Mouse (Mus musculus): ENCODE results near the gene Nfkbil1.

Gene Nfkbil1

DNA sequence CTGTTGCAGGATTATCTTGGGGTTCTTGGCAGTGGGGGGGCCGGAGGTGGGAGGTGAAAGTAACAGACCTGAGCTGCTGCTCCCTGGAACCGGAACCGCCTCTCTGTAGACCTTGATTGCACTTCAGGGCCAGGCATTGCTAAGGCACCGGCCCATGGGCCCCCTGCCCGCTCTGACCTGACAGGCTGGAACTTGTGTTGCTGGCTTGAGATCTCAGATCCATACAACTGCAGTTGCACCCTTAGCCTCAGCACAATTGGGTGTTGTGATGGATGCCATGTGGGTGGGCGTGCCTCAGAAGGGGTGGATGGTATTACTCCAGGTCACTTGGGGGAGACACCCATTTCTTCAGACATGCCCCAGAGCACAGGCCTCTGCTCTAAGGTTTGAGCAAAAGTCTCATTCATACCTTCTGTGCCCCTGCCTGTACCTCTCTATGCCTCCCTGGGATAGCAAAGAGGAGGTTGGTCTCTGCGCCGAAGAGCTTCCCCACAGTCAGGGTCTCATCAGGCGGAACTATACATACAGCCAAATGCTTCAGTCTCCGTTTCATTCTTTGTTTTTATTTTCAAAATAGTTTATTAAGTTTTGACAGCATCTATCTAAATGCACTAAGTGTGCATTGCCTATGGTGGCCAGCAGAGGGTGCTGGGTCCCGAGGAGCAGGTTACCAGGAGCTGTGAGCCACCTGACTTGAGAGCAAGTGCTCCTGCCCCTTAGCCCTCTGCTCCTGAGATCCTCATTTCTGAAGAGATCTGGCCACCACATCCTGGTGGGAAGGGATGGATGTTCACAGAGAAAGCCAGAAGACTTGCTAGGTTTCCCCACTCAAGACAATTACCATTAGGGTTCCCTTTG, 18.9 kb upstream of the Nfkbil1 start:
- DNase-seq (ENCODE audit: low spot score in 2 of 2), result no peak

DNA sequence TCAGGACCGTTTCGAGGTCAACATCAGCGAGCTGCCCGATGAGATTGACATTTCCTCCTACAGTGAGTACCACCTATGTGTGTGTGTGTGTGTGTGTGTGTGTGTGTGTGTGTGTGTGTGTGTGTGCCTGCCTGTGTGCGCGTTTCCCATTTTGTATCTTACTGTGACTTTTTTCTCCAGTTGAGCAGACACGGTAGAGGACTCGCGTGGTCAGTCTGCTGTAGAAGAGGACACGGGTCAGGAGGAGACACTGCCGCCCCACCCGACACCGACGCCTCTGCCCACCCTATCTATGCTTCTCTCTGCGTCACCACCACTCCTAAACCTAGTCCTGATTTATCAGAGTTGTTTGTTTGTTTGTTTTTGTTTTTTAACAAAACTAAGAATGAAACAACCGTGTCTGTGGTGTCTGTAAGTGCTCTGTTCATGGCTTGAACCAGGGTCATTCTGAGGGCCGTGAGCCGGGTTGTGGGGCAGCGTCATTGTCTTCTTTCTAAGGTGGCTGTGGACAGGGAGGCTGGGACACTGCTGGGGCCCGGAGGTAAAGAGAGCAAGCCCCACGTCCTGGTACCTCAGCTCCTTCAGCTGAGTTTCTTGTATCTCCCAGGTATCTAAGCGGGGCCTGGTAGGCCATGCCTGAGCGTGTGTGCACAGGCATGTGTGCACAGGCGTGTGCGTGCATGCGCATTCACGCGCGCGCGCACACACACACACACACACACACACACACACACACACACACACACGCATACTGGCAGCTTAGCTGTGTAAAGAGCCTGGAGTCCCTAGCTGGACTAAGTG, 17.9 kb upstream of the Nfkbil1 start:
- no peak for DNase-seq (ENCODE audit: low spot score in 2 of 2)

- DNase-seq (ENCODE audit: low spot score in 2 of 2), result no peak
These were observed 17.2 kb upstream of the Nfkbil1 start for GRCm38 (mm10) chr17:35252619-35253292.

- DNase-seq (ENCODE audit: low spot score in 2 of 2), result no peak
These were observed 16.4 kb upstream of the Nfkbil1 start for GRCm38 (mm10) chr17:35251981-35252380.

DNA sequence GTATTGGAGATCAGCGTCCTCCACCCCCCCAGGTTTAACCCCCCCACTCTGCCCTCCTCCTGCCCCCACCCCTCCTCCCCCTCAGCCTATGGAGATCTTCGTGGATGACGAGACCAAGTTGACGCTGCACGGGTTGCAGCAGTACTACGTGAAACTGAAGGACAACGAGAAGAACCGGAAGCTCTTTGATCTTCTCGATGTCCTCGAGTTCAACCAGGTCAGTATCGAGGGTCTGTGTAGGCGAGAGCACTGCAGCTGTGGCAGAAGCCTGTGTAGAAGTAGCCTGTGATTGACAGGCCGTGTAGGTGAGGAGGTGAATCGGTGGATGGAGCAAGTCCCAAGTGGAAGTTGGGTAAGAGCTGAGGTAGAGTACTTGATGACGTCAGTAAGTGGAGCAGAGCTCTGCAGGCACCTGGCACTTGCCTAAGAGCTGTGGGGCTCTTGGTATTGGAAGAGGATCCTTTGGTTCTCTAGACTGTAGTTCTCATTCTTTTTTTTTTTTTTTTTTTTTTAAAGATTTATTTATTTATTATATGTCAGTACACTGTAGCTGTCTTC, 15.6 kb upstream of the Nfkbil1 start:
- DNase-seq (ENCODE audit: low spot score in 2 of 2), result no peak

- DNase-seq (ENCODE audit: low spot score in 2 of 2), result no peak
These were observed 14.9 kb upstream of the Nfkbil1 start for GRCm38 (mm10) chr17:35250348-35251120.

DNA sequence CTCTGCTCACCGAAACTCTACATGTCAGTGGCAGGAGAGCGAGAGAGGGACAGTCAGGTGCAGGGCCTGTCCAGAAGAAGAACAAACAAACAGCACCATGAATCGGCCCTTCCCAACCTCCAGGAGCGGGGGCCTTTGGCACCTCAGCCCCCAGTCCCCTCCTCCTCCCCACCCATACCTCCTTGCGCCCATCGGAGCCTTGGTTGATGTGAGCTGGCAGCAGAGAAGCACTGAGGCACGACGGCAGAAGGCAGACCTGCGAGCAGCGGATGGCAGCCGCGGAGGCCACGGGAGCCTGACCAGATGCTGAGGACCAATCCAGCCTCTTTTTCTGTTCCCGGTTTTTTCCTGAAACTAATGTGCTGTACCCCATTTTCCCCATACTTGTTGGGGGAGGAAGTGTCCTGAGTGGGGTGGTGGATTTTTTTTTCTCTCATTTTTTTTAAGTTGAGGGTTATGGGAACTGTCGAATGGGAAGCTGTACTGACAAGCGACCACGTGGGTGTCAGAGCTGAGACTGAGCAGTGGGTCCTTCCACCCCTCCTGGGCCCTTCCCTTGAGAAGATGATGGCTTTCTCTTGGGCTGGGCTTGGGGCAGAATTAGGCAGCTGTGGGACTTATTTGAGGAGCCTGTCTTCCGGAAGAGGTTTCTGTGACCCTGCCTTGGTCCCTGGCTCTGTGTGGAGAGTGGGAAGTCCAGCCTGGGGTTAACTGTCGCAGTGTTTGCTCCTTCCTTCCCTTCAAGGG, 14.0 kb upstream of the Nfkbil1 start:
- DNase-seq (ENCODE audit: low spot score in 2 of 2), result no peak

DNA sequence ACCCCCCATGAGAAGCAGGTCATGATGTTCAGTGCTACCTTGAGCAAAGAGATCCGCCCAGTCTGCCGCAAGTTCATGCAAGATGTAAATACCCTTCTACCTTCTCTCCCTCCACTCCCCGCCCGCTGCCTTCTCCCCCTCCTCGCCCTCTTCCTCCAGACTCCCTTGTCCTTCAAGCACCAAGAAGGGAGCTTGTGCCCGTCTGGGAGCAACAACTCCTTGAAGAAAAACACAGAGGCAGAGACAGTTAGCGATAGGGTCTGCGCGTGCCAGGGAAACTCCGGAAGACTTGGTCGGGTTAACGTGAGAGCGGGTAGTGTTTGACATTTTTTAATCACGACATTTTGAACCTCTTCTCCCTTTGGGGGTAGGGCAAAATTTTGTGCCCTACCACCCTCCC, 13.4 kb upstream of the Nfkbil1 start:
- DNase-seq (ENCODE audit: low spot score in 2 of 2), result no peak

DNA sequence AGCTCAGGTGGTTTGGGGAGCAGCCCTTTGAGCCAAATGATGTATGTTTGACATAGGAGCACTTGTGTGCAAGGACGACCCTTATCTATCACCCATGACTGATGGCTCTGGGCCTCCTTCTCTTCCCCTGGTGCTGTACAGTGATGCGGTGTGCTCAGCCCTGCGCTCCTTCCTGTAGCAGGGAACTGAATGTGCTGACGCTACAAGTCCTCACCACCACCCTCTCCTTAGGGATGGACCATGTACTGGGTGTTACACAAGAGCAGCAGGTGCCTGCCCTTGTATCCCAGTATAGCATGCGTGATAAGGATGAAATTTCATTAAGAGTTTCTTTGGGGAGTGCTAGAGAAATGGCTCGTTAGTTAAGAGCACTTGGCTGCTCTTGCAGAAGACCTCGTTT, 11.6 kb upstream of the Nfkbil1 start:
- no peak for DNase-seq (ENCODE audit: low spot score in 2 of 2)

DNA sequence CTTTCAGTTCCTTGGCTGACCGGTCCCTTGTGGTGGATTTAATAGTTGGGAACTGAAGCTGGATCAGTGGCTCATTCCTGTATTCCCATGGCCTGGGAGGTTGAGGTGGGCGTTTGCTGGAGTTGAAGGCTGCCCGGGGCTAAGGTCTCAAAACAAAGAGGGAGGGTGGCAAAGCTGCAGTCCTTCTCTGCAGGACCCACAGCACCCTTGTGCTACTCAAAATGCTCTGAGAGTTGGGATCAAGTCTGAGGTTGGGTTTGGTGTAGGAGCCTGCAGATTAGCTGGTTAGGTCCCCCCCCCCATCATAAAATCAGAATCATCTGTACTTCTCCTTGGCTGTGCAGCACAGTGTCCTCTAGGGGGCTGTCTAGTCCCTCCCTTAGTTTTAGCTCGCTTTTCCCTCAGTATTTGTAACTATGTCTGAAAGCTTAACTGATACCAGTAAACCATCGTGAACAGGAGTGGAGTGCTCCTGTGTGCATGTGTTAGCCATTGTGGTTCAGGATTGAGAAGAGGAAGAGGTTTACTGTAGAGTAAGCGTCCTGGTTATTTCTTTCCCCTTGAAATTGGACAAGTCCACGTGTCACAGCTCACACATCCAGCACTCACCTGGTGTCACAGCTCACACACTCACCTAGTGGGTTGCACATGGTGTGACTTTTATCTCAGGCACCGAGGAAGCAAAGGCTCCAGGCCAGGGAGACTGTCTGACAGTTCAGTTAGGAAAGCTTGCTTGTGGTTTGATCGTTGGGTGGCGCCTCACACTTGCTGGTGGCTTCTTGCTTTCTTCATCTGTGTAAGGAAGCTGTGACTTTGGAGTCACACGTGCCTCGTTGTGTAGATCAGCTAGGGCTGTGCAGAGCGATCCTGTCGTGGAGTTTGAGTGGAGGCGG, 10.4 kb upstream of the Nfkbil1 start:
- DNase-seq (ENCODE audit: low spot score in 2 of 2), result no peak

- DNase-seq (ENCODE audit: low spot score in 2 of 2), result no peak
These were observed 9.4 kb upstream of the Nfkbil1 start for GRCm38 (mm10) chr17:35244999-35245398.

GRCm38 (mm10) chr17:35243086-35243485, 7.5 kb upstream of the Nfkbil1 start:
- no peak for DNase-seq (ENCODE audit: low spot score in 2 of 2)

GRCm38 (mm10) chr17:35242015-35242941, 6.7 kb upstream of the Nfkbil1 start:
- DNase-seq (ENCODE audit: low spot score in 2 of 2), result no peak

DNA sequence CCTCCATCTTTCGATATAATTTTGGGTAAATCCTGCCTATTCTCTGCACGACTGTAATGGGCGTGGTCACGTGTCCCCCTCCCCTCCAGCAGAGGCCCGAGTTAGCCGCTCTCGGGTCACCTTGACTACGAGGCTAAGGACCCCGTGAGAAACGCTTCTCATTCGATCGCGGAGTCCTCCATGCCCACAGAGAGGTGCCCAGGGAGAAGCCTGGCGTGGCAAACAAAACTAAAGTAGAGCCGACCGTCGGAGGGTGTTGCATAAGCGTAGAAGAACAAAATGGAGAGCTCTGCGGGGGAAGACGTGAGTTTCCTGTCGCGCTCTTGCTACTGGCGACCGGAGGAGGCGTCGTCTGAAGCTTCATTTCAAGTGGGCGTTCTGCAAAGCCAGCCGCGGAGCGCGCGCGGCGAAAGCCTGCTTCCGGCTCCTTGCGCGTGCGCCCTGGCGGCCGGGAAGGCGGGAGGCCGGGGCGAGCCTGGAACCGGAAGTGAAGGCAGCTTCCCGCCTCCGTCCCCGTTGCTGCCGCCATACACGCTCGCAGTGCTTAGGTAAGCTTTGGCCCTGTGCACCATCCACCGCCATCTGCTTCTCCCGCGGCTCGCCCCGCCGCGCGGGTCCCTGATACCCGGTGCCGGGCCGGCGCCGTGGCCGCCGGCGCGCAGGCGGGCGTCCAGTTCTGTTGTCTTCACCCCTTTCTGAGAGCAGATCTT, 5.9 kb upstream of the Nfkbil1 start, which contains the start of gene Ddx39b:
Ddx39b (plus strand) TSS at position 442 of the 710 bp plus-strand sequence.
- peak; percentile 94 to 96 for DNase-seq (ENCODE audit: low spot score in 2 of 2)

GRCm38 (mm10) chr17:35240384-35241304, 5.1 kb upstream of the Nfkbil1 start:
- DNase-seq (ENCODE audit: low spot score in 2 of 2), result no peak

DNA sequence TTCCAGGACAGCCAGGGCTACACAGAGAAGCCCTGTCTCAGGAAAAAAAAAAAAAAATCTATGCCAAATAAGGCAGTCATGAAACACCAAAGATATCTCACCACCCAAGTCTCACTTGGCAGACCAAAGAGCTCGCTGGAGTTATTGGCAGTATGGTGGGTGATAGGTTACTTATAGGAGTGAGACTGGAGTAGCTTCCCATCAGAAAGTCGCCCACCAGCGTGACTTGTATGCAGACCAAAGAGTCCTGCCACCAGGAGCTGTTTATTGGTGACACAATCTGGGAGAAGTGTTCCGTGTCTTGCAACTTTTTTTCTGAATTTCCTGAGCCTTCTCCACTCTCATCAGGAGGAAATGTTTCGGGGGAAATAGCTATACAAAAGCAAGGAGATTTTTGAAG, 4.1 kb upstream of the Nfkbil1 start:
- no peak for DNase-seq (ENCODE audit: low spot score in 2 of 2)

DNA sequence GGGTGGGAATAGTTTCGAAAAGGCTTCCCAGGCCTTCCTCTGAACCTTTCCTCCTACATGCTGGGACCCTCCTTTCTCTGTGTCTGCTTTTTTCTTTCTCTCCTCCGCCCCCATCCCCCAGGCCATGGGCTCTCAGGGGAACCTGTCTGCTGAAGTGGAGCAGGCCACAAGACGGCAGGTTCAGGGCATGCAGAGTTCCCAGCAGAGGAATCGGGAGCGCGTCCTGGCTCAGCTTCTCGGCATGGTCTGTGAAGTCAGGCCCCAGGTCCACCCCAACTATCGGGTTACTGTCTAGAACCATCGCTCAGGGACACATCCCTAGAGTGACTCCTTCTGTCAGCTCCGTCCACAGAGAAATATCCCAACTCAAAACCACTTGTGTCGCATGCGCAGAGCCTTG, 1.9 kb upstream of the Nfkbil1 start:
- no peak for DNase-seq (ENCODE audit: low spot score in 2 of 2)

All from frontal cortex, postnatal 14 days (tissue).